In the genomic region with DNA sequence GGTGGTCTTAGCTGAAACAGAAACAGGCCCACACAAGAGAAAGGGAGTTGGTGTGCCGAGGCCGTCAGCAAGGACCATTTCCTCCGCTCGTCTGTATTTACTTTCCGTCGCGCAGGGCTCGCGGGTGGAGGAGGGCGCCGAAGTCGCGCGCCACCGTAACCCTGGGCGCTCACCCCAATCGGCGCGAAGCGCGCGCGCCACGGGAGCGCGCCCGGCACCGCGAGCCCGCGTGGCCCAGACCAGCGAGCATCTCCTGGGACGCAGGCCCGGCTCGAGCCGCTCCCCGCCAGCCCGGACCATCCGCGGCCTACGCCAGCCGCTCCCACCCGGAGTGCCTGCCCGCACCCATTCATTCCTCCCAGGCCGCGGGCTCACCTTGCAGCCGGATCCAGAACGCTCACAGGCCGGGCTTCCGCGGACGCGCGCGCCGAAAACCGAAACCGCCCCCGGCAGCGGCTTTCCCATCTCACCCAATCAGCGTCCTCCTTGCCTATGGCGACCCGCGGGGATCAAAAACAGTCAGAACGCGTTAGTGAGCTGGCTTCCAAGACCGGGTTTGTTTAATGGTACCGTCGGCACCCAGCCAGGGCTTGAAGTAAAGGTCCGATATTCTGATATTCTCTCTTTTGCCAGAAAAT, we compare ENCODE assay signal across 8 mouse cellular contexts. TPM values are rescaled to one million over a fixed set of nuclear protein-coding genes. Genes with fewer than 3 reads are reported as not detected.
A peak's percentile ranks its signal among the peaks of the same experiment; 100 is the strongest.
DNase-seq lines count a peak whose midpoint lies in the region; ATAC-seq and TF ChIP-seq lines count a peak whose summit lies in the region.

A gene (minus strand): TSS at position 468 of the 638 bp plus-strand sequence.

- peak within 1 kb of the TSS; percentile 72 for H3K9ac ChIP-seq in embryonic facial prominence, embryonic 15.5 days
- H3K9ac ChIP-seq in limb, embryonic 14.5 days (ENCODE audit: low read depth, low read length, severe bottlenecking), result peak within 1 kb of the TSS; percentile 86
- peak within 1 kb of the TSS; percentile 85 for H3K9ac ChIP-seq in midbrain, postnatal 0 days (replicated peaks; ENCODE audit: low read length, poor library complexity, severe bottlenecking)

- under 1% methylated on average over 70 of the region's 70 CpGs for WGBS in bone marrow, adult 2 months
- 1% methylated on average over 70 of the region's 70 CpGs for WGBS in embryonic facial prominence, embryonic 15.5 days
- under 1% methylated on average over 52 of the region's 70 CpGs for WGBS in limb, embryonic 14.5 days
- under 1% methylated on average over 70 of the region's 70 CpGs for WGBS in midbrain, postnatal 0 days

- 0 out of 2 replicates have a peak, but pooled peaks cover 3% of the 10 kb centered on the region for H3K36me3 ChIP-seq in embryonic facial prominence, embryonic 15.5 days
- H3K36me3 ChIP-seq in limb, embryonic 14.5 days (ENCODE audit: control insufficient read depth, insufficient read depth, low read length), result peaks cover 12% of the 10 kb centered on the region; the same call in 1 of the 2 replicates
- H3K36me3 ChIP-seq in midbrain, postnatal 0 days (ENCODE audit: insufficient read depth, low read length), result no peaks in the 10 kb centered on the region

- peak; percentile 91 for ATAC-seq in embryonic facial prominence, embryonic 15.5 days (ENCODE audit: insufficient number of reproducible peaks, low FRiP score, low TSS enrichment, low read depth)
- peak; percentile 90 for ATAC-seq in limb, embryonic 14.5 days (ENCODE audit: low FRiP score, low read depth)
- peak; percentile 93 for ATAC-seq in midbrain, postnatal 0 days (ENCODE audit: low FRiP score)

- H3K27me3 ChIP-seq in embryonic facial prominence, embryonic 15.5 days, result no peaks in the 10 kb centered on the region
- no peaks in the 10 kb centered on the region for H3K27me3 ChIP-seq in limb, embryonic 14.5 days (ENCODE audit: control insufficient read depth, insufficient read depth, low read length)
- H3K27me3 ChIP-seq in midbrain, postnatal 0 days (ENCODE audit: insufficient read depth, low read length), result no peaks in the 10 kb centered on the region

- H3K27ac ChIP-seq in bone marrow, adult 2 months (ENCODE audit: control insufficient read depth, insufficient read depth, low read depth, low read length, poor library complexity), result peak within 1 kb of the TSS; percentile 97
- peak within 1 kb of the TSS; percentile 98 for H3K27ac ChIP-seq in embryonic facial prominence, embryonic 15.5 days (replicated peaks)
- H3K27ac ChIP-seq in limb, embryonic 14.5 days (replicated peaks; ENCODE audit: low read depth, low read length), result peak within 1 kb of the TSS; percentile 96
- H3K27ac ChIP-seq in midbrain, postnatal 0 days (ENCODE audit: low read depth, low read length), result peak within 1 kb of the TSS; percentile 93

- peak; percentile 53; the same call in 1 of the 2 replicates for TF ChIP-seq POLR2A in bone marrow, adult 2 months (IDR thresholded peaks at IDR 0.05; ENCODE audit: borderline replicate concordance, control insufficient read depth, low read depth, low read length)
- TF ChIP-seq POLR2A in limb, embryonic 14.5 days (IDR thresholded peaks at IDR 0.05; ENCODE audit: borderline replicate concordance, extremely low read depth, insufficient read depth, insufficient read length), result 0 out of 2 replicates have a peak, but pooled peaks have one; percentile 30

- TF ChIP-seq CTCF in bone marrow, adult 2 months (IDR thresholded peaks at IDR 0.05; ENCODE audit: control insufficient read depth, insufficient read depth, low read length), result no peak
- TF ChIP-seq CTCF in midbrain, postnatal 0 days (IDR thresholded peaks at IDR 0.05), result no peak

- no peaks in the 10 kb centered on the region for H3K9me3 ChIP-seq in embryonic facial prominence, embryonic 15.5 days (replicated peaks)
- no peaks in the 10 kb centered on the region for H3K9me3 ChIP-seq in limb, embryonic 14.5 days (ENCODE audit: control insufficient read depth, low read length)
- H3K9me3 ChIP-seq in midbrain, postnatal 0 days (ENCODE audit: low read length), result no peaks in the 10 kb centered on the region

- H3K4me3 ChIP-seq in bone marrow, adult 2 months (replicated peaks; ENCODE audit: control insufficient read depth, low read depth, low read length), result peak within 1 kb of the TSS; percentile 83
- H3K4me3 ChIP-seq in embryonic facial prominence, embryonic 15.5 days (replicated peaks), result peak within 1 kb of the TSS; percentile 82
- H3K4me3 ChIP-seq in limb, embryonic 14.5 days (replicated peaks; ENCODE audit: low read length), result peak within 1 kb of the TSS; percentile 81
- peak within 1 kb of the TSS; percentile 79 for H3K4me3 ChIP-seq in midbrain, postnatal 0 days (ENCODE audit: low read depth, low read length)

- peak within 1 kb of the TSS; percentile 49 for H3K4me2 ChIP-seq in embryonic facial prominence, embryonic 15.5 days (replicated peaks)
- H3K4me2 ChIP-seq in limb, embryonic 14.5 days (replicated peaks; ENCODE audit: low read depth, low read length, severe bottlenecking), result peak within 1 kb of the TSS; percentile 51
- peak within 1 kb of the TSS; percentile 55 for H3K4me2 ChIP-seq in midbrain, postnatal 0 days (ENCODE audit: low read depth, low read length, poor library complexity, severe bottlenecking)

- peak; percentile 96 for DNase-seq in 416B (ENCODE audit: low read depth)
- DNase-seq in heart, adult 8-10 months (ENCODE audit: low spot score), result peak; percentile 99
- peak; percentile 98 for DNase-seq in kidney, adult 9 months
- peak; percentile 94 for DNase-seq in limb, embryonic 14.5 days (ENCODE audit: low spot score)
- peak; percentile 96 for DNase-seq in midbrain, postnatal 0 days (ENCODE audit: low spot score)
- peak; percentile 98 for DNase-seq in spleen, postnatal 14 days (ENCODE audit: low spot score in 2 of 2)

- no peaks in the 10 kb centered on the region; the same call in 1 of the 2 replicates for H3K4me1 ChIP-seq in bone marrow, adult 2 months (ENCODE audit: control insufficient read depth, insufficient read depth, low read length)
- peaks cover 17% of the 10 kb centered on the region for H3K4me1 ChIP-seq in embryonic facial prominence, embryonic 15.5 days
- peaks cover 7% of the 10 kb centered on the region for H3K4me1 ChIP-seq in limb, embryonic 14.5 days (ENCODE audit: control insufficient read depth, insufficient read depth, low read length)
- peaks cover 2% of the 10 kb centered on the region; the same call in 1 of the 2 replicates for H3K4me1 ChIP-seq in midbrain, postnatal 0 days (ENCODE audit: insufficient read depth, low read length)

RNA-seq across cellular contexts. Expression of the gene that starts here (rescaled TPM):
- polyA plus RNA-seq in bone marrow, adult 2 months (2011; ENCODE audit: insufficient read depth, insufficient read length, low replicate concordance, missing spikeins), result 80.4 and 144 TPM in 2 replicates
- polyA plus RNA-seq in embryonic facial prominence, embryonic 15.5 days (2015; fragmentation: Nextera tagmentation; extraction: Ambion mirVana), result 219 and 245 TPM in 2 replicates
- total RNA-seq in heart, adult 8-10 months (2022), result 10 to 100 TPM; 57.9 to 69.6 (median 63.4) TPM
- polyA plus RNA-seq in limb, embryonic 14.5 days (2012; rRNA removed), result 69.7 and 126 TPM in 2 replicates
- 248 and 276 TPM in 2 replicates for polyA plus RNA-seq in limb, embryonic 14.5 days (2014; fragmentation: Nextera tagmentation; extraction: Ambion mirVana)
- 29.2 and 35.9 TPM in 2 replicates for total RNA-seq in midbrain, postnatal 0 days (2014; rRNA removed)
- polyA plus RNA-seq in midbrain, postnatal 0 days (2015; fragmentation: Nextera tagmentation; extraction: Ambion mirVana), result 141 and 144 TPM in 2 replicates

Comparison
In these comparisons a context has a peak if more than half of its experiments do, and no peak if none do; other contexts are left out.
1. Peak in every context shown above with its lines: DNase-seq, ATAC-seq, H3K4me3 ChIP-seq and H3K27ac ChIP-seq.